Mouse (Mus musculus) thymus, postnatal 36 days (tissue): ENCODE results near the gene Myh14.

Source experiments
- DNase-seq, 2 experiments: peaks; one replicate each; pipeline ENCODE4 v3.0.0; 2022; ENCODE audit warnings: mixed read lengths in 2 of 2

Gene Myh14

DNA sequence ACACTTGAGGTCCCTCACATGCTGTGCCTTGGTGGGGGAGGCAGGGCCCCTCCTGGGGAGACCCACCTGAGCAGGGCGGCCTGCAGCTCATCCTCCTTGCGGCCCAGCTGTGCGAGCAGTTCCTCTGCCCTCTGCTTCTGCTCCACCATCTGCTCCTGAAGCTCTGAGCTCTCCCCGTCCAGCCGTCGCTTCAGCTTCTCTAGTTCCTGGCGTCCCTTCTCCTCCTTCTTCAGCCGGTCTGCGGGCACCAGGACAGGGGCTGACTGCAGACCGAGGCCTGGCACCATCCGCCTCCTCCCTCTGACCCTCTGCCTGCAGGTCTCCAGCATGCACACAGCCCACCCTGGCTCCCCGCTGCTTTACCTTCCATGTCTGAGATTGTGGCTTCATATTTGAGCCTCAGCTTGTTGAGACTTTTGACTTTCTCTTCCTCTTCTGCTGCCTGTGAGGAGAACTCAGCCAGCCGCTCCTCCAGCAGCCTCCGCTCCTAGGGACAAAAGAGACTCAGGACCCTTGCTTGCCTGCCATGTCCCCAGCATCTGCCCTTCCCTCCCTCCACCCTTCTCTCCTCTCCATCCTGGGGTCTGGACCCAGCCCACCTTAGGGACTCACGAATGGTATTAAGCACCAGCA, 42.1 kb downstream of the Myh14 start:
- no peak for DNase-seq

DNA sequence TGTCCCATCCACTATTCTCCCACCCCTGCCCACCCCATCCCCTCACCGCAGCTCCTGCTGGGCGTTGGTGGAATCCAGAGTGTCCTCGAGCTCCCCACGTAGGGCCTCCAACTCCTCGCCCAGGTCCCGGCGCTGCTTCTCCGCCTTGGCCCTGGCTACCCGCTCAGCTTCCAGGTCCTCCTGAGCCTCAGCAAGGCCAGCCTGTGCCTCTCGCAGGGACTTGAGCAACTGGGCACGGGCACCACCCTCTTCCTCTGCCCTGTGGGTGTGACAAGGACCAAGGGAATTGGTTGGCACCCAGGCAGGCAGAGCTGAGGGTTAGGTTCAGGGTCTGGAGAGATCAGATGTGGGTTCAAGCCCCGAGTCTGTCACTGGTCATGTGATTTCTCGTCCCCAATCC, 43.7 kb downstream of the Myh14 start:
- DNase-seq: no peak

DNA sequence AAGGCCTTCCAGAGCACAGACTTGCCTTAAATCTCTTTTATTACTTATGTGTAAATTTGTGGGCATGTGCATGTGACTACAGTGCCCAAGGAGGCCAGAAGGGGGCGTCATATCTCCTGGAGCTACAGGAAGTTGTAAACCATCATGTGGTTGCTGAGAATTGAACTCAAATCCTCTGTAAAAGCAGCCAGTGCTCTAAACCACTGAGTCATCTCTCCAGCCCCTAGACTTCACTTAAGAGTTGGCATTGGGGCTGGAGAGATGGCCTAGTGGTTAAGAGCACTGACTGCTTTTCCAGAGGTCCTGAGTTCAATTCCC, 44.6 kb downstream of the Myh14 start:
- no peak for DNase-seq

DNA sequence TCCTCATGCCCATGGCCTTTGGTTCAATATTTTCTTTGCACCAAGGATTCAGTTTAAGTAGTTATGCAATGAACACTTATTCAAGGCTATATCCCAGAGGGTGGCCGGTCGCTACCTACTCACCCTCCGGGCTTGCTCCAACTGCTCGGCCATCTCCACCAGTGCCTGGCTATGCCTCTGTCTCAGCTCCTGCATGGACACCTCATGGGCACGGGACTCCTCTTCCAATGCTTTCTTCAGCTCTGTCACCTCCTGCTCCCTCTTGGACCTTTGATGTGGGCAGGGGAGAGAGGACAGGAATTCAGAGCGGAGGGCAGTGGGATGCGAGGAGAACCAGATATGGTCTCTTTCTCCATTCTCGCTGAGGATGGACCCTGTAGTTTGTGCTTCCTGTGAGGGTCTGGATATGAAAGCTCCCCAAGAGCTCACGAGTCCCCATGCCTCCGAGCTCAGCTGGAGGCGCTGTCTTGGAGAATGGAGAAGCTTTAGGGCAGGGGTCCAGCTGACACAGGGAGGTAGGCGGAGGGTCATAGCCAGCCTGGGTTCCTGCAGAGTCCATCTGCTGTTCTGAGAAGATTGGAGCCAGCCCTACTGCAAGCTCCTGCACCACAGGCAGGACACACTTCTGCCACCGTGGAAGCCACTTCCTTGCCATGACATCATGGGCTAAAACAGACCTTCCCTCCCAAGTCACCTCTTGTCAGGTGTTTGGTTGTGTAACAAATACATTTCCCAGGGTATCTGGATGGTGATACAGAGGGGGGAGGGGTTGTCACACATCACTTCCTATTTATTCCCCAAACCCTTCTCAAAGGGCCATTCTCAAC, 45.2 kb downstream of the Myh14 start:
- DNase-seq: no peak

DNA sequence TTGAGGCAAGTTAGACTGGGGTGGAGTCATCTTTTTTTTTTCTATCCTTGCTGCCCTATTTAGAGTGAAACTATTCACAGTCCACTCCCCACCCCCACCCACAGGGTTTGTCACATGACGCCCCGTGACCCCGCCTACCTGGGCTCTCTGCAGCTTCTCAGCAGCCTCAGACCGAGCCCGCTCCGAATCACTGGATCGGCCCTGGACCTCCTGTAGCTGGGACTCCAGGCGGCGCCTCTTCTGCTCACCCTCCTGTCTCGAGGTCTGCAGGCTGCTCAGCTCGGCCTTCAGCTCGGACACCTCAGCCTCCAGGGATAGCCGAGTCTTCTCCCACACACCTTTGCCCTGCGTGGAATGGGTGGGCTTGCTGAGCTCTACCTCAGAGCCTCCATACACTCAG, 45.8 kb downstream of the Myh14 start:
- no peak for DNase-seq

DNA sequence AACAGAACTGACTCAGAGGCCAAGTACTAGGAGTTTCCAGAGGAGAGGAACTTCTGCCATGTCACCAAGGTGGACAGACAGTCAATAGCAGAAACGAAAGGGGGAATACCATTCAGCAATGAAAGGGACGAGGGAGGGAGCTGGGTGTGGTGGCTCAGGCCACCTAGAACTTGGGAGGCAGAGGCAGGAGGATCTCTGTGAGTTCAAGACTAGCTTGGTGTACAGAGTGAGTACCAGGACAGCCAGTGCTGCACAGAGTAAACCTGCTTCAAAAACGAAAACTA, 46.2 kb downstream of the Myh14 start:
- no peak for DNase-seq

DNA sequence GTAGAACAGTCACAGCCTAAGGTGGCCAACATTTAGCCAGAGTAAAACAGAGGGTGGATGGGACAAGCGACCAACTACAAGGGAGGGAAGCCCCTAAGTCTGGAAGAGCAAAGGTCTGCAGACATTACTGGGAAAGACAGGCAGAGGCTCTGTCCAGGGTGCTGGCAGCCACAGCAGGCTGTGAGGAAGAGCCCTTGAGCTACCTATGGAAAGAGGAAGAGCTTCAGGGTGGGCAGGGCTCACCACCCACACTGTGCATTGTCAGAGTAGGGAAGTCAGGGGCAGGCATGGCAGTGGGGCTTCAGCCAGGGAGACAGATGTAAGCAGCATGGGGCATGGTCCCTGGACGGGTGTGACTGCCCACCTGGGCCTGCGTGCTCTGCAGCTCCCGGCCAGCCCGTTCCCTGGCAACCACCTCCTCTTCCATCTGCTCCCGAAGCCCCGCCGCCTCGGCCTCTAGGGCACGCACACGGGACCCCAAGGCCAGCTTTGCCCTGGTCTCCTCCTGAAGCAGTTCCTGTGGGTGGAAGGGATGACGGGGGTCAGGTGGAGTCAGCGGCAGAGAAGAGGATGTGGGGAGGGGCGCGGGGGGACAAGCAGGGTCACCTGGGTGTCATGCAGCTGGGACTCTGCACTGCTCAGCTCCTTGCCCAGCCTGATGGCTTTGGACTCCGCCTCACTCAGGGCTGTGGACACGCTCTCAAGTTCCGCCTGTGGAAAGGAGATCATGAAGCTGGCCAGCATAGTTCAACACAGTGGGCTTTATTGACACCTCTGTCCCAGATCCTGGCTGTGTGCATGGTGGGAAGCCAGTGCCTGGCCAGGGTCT, 46.7 kb downstream of the Myh14 start:
- no peak for DNase-seq

DNA sequence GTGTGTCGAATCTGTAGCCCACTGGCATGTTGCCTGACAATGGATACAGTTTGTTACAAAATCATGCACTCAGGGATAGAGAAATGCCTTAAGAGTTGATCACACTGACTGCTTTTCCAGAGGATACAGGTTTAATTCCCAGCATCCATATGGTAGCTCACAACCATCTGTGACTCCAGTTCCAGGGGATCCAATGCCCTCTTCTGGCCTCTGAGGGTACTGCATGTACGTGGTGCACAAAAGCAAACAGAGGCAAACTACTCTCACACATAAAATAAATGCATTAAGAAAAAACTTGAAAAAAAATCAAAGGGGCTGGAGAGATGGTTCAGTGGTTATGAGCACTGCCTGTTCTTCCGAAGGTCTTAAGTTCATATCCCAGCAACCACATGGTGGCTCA, 53.6 kb downstream of the Myh14 start:
- no peak for DNase-seq

DNA sequence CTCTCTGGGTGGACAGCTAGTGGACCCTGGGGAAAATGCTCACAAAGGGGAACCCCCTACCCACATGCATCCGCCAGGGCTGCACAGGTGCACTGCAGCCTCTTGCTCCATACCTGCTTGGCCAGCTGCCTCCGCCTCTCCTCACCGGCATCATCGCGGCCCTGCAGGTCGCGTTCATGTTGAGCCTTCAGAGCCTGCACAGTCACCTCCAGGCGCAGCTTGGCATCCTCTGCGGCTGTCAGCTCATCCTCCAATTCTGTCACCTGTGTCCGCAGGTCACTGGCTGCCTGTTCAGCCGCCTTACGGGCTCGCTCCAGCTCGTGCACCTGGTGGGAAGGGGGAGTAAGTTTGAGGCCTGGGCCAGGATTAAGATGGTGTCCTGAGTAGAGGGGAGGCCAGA, 54.7 kb downstream of the Myh14 start:
- no peak for DNase-seq

DNA sequence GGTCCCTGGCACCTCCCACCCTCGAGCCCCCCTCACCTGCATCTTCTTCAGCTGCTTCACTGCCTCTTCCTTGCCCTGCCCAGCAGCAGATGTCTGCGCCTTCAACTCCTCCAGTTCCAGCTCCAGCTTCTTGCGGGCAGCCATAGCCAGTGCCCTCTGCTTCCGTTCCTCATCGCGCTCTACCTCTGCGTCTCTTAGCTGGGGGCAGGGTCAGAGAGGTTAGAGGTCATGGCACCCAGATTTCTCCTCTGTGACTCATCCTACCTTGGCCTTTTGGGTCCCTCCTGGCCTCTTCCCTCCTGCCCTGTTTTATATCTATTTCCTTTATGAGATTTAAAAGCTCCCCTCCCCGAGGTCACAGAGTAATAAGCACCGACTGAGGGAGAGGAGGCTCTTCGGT, 55.3 kb downstream of the Myh14 start:
- no peak for DNase-seq

DNA sequence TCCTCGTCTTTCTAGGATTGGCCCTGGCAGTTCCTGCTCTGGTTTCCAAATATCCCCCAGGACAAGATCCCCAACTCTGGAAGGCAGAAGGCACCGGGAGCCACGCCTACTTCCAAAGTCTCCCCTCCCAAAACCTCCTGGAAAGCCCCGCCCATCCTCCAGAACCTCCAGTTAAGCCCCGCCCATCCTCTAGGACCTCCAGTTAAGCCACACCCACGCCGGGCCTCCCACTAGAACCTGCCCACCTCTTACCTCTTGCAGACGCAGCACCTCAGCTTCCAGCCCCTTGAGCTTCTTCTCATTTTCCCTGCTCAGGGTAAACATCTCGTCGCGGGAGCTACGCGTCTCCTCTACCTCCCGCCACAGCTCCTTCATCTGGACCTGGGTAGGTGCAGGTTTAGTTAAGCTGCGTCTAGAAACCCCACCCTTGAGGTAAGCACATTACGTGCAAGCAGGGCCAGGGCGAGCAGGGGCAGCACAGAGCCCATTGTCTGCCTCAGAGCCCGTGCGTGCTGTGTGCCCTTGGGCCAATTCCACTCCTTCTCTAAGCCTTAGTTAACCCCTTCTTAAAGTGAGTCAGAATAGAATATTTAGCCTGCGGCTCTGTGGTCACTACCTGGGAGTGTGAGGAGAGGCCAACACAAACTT, 56.5 kb downstream of the Myh14 start:
- DNase-seq: no peak

DNA sequence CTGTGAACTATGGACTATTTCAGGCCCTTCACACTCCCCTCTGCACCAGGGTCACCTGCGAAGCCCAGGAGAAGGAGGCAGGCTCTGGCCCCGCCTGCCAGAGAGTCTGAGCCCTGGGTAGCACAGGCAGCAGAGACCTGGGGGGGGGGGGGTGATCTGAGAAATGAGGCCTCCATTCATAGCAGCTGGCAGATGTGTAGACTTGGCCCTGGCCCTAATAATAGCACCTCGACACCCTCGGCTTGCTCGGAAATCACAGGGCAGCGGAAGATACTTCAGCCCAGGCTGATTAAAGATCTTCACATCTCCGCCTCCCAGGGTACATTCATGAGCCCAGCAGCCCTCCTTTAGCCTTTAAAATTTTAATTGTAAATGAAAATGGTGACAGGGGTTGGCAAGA, 58.5 kb downstream of the Myh14 start:
- DNase-seq: no peak

DNA sequence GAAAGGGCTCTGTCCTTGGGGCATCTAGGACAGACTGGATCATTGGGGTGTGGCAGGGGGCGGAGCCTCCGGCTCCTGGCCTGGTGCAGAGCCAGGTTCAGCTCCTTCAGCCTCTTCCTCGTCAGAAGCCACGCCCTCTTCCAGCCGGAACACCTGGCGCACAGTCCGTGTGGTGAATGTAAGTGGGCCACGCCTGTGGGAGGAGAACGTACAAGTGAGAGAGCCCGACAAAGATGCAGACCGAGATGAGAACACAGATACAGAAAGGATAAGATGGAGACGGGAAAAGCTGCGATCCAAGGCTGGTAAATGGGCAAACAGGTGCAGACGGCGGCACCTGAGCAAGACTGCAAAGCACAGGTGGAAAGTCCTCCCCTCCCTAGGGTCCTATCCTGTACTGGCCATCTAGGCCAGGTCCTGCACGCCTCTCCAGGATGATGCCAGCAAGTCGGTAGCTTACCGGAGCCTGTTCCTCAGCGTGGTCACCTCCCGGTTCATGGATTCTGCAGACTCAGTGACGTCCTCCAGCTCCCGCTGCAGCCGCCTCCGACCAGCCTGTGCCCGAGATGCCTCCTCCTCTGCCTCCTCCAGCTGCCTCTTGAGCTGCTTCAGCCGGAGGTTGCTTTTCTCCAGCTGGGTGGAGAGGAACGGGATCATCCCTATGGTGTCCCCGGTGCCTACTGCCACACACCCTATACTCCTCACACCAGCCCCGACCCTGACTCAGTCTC, 64.3 kb downstream of the Myh14 start:
- no peak for DNase-seq

DNA sequence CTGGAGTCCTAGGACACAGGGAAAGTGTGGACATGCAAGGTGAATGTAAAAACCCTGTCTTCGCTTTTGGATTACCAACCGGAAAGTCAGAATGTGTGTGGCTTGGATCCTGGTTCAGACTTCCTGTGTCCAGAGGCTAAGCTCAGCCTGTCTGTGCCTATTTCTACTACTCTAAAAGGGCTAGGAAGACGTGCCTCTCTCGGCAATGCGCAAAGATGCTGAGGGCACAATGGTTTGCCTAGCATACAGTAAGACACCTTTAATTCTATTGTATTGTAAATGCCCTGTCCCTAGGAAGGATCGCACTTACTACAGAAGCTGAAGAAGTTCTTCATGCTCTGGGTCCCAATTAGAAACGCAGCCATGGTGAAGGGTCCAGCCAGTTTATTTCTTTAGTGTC, 65.2 kb downstream of the Myh14 start:
- DNase-seq: no peak

DNA sequence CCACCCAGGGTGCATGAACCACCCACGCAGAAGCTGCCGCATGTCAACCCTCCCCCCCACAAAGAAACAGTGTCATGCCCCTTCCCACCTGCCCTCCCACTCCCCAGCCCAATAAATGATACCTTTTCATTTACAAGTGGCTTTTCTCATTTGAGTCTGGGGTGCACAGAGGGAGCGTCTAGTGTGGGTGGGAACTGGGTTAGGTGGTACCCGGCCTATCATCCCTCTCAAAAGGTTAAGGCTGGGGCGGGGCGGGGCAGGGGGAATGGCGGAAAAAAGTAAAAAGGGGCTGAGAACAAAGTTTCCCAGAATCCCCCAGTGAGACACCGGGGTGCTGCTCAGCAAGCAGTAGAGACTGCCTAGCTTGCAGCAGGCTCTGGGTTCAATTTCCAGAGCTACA, 66.0 kb downstream of the Myh14 start:
- DNase-seq: no peak

DNA sequence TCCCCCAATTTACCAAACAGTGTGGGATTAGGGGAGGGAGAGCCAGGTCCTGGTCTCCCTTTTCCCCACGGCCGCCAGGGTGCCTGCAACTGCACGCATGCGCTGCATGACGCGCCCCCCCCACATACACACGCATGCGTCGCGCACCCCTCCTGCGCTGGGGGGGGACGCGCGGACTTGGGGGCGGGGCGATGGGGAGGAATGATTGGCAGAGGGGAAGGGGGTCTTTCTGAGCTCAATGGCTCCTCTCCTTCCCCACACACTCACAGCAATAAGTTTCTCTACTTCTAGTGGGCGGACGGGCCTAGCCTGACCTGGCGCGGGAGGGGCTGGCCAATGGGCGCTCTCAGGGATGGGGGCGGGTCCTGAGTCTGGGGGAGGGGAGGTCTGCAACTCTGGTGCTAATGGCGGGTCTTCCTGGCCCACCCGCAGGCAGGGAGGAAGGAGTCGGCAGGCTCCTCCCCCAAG, 66.5 kb downstream of the Myh14 start:
- no peak for DNase-seq

DNA sequence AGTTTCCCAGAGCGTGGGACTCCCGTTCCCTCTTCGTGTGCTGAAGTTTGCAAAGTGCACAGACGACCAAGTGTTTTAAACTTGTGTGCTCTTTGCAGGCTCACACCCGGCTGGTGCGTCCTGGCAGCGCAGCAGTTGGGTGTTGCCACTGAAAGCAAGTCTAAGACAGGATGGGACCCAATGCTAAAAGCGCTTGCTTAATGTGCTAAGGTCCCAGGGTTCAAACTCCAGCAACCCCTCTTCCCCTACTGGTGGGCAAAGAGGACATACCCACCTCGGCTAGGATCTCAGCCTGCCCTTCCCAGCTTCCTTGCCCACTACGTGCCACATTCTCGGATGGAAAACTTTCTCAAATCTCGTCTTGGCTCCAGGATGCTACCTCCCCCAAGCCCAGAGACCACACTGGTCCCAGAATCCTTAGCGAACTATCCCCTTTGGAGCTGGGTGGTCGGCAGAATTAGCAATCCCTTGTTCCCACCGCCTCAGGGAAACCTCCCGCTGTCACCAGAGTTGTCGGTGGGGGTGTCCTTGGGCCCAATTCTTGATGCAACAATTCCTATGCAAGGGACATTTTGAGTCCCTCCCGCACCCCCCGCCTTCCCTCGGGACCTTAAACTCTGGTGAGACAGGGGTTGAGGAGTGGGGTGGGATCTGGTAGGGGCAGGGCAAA, 67.3 kb downstream of the Myh14 start:
- no peak for DNase-seq

DNA sequence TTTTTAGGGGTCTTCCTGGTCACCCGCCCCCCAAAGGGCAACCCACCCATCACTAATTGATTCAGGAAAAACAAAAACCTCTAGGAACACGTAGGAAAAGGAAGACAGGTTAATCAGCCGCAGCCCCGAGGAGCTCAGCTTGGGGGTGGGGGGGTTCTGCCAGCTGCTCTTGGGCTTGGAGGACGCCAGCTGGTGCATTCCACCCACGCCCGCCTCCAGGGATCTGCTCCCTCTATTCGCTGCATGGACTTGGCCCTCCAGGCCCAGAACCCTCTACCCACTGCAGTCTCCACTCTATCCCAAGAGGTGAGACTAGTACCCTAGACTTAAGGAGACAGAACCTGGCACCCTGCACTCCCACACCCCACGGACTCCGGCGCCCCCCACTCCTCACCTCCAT, 68.2 kb downstream of the Myh14 start:
- no peak for DNase-seq

DNA sequence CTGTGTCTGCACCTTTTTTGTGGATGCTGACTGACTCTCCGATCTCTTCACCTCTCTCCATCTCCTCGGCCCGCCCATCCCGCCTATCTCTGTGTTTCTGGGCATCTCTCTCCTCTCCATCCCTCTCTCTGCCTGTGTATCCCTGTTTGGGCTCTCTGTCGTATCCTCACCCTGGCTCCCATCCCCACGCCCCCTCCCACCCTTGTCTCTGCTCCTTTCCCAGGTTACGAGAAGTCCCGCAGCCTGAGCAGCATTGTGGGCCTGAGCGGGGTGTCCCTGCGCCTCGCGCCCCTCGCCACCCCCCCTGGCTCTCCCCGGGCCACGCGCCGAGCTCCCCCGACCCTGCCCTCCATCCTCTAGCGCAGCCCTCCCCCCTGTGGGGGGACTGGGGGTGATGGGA, 69.0 kb downstream of the Myh14 start:
- no peak for DNase-seq

DNA sequence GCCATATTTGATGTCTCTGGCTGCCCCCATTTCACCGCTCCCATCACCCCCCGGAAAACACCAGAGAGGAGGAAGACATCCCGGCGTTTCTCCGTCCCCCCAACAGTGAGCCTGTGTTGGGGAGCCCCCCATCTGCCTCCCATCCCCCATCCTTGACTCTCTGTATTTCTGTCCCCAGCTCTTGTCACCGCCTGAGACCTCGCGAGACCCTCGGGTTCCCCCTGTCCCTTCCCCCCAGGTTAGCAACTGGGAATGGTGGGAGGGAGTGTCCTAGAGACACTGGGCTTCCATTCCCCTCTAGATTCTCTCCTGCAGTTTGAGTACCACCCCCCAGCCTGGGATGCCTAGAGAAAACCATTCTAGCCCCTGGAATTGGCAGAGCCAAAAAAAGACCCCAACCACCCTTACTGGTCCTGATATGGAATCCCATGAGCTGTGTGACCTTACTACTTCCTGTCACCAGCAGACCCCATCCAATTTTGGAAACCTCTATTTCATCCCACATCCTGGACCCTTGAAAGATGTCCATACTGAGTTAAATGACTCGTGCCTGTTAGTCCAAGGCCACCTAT, 69.9 kb downstream of the Myh14 start:
- no peak for DNase-seq

DNA sequence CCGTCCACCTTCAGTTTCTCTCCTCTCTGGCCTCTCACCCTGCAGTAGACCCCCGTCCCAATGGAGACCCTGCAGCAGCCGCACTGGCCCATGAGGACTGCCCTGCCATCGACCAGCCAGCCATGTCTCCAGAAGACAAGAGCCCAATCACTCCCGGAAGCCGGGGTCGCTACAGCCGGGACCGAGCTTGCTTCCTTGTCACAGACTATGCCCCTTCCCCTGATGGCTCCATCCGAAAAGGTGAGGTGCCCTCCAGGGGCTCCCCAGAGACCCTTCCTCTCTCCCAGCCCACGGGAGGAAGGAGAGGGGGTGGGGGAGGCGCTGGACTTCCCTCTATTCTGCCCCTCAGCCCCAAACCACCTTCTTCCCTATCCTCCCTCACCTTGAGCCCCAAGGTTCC, 72.3 kb downstream of the Myh14 start:
- DNase-seq: no peak

DNA sequence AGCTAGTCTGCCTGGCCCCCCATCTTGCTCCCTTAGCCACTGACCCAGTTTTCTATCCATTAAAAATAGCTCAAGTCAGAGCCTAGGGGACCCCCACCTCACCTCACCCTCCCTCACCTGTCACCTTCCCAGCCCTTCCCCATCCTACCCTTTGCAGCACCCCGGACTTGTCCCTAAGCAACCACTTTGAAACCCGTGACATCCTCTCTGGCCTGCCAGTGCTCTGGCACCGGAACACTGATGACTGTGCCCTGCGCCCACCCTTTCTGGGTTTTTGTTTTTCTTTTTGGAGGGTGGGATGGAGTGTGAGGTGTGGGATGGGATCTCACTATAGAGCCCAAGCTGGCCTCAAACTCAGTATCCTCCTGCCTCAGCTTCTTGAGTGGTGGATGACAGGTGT, 73.0 kb downstream of the Myh14 start:
- DNase-seq: no peak
